ENCODE assay signal across 8 mouse cellular contexts in the genomic region with DNA sequence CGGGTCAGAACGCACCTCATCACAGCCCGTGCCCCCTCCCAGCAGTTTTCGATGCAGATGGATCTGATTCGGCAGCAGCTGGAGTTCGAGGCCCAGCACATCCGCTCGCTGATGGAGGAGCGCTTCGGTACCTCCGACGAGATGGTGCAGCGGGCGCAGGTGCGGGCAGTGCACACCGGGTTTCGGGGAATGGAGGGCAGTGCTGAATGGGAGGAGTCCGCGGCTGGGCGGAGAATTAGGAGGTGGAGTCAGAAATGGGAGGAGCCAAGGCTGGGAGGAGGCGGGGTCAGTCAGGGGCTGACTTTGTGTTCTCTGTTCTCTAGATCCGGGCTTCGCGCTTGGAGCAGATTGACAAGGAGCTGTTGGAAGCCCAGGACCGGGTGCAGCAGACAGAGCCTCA. TPM values are rescaled to one million over a fixed set of nuclear protein-coding genes. Genes with fewer than 3 reads are reported as not detected.
DNase-seq lines count a peak whose midpoint lies in the region; ATAC-seq lines count a peak whose summit lies in the region.

No protein-coding gene starts in this region.

- H3K4me3 ChIP-seq in kidney, embryonic 14.5 days (ENCODE audit: low read length) = peak overlapping the region; percentile 12
- H3K4me3 ChIP-seq in stomach, embryonic 16.5 days (replicated peaks; ENCODE audit: low read length) = peak overlapping the region; percentile 10; the same call in 1 of the 2 replicates

- DNase-seq in embryo, embryonic 11 days = peak; percentile 44
- DNase-seq in embryo, embryonic 10.5 days (ENCODE audit: low spot score) = no peak
- DNase-seq in right cerebral cortex, adult 2 months (ENCODE audit: low spot score in 2 of 2) = no peak
- no peak for DNase-seq in left cerebral cortex, adult 8-10 months (ENCODE audit: low spot score in 2 of 2)

- H3K4me1 ChIP-seq in kidney, embryonic 14.5 days (ENCODE audit: control insufficient read depth, insufficient read depth, low read length) = peaks cover 8% of the 10 kb centered on the region; the same call in 1 of the 2 replicates
- H3K4me1 ChIP-seq in stomach, embryonic 16.5 days (ENCODE audit: control insufficient read depth, insufficient read depth, low read length) = peaks cover 4% of the 10 kb centered on the region; the same call in 1 of the 2 replicates

- peak overlapping the region; percentile 32; the same call in 1 of the 2 replicates for H3K4me2 ChIP-seq in kidney, embryonic 14.5 days (replicated peaks; ENCODE audit: low read depth, low read length)
- H3K4me2 ChIP-seq in stomach, embryonic 16.5 days (ENCODE audit: low read depth, low read length) = no peak overlapping the region

- peak overlapping the region; percentile 23; the same call in 1 of the 2 replicates for H3K9ac ChIP-seq in kidney, embryonic 14.5 days (ENCODE audit: low read depth, low read length)
- H3K9ac ChIP-seq in stomach, embryonic 16.5 days (ENCODE audit: low read length) = no peak overlapping the region

- H3K36me3 ChIP-seq in kidney, embryonic 14.5 days (ENCODE audit: control insufficient read depth, insufficient read depth, low read length) = no peaks in the 10 kb centered on the region
- no peaks in the 10 kb centered on the region for H3K36me3 ChIP-seq in stomach, embryonic 16.5 days (ENCODE audit: control insufficient read depth, insufficient read depth, low read length)

- H3K27me3 ChIP-seq in kidney, embryonic 14.5 days (ENCODE audit: control insufficient read depth, insufficient read depth, low read length) = peaks cover 47% of the 10 kb centered on the region
- peaks cover 46% of the 10 kb centered on the region for H3K27me3 ChIP-seq in stomach, embryonic 16.5 days (ENCODE audit: control insufficient read depth, insufficient read depth, low read length)

- peak; percentile 63 for ATAC-seq in erythroblast, adult 5-6 weeks (replicated peaks; ENCODE audit: low FRiP score, poor library complexity, severe bottlenecking)
- peak; percentile 40; the same call in 1 of the 2 replicates for ATAC-seq in kidney, embryonic 14.5 days (ENCODE audit: low FRiP score, low TSS enrichment)
- ATAC-seq in megakaryocyte-erythroid progenitor cell, adult 5-6 weeks (replicated peaks; ENCODE audit: low FRiP score, low TSS enrichment, poor library complexity, severe bottlenecking) = peak; percentile 90
- peak; percentile 28; the same call in 1 of the 2 replicates for ATAC-seq in stomach, embryonic 16.5 days (ENCODE audit: insufficient read depth, low FRiP score)

- WGBS in kidney, embryonic 14.5 days = 11% methylated on average over 25 of the region's 25 CpGs
- 18% methylated on average over 25 of the region's 25 CpGs for WGBS in stomach, embryonic 16.5 days

- H3K9me3 ChIP-seq in kidney, embryonic 14.5 days (ENCODE audit: control insufficient read depth, low read length) = no peaks in the 10 kb centered on the region
- H3K9me3 ChIP-seq in stomach, embryonic 16.5 days (replicated peaks; ENCODE audit: control insufficient read depth, low read length) = no peaks in the 10 kb centered on the region

- no peak overlapping the region for H3K27ac ChIP-seq in kidney, embryonic 14.5 days (ENCODE audit: low read depth, low read length)
- no peak overlapping the region for H3K27ac ChIP-seq in stomach, embryonic 16.5 days (ENCODE audit: low read length)

RNA-seq across cellular contexts. Expression of gene Apc2, which starts 9.1 kb away (rescaled TPM):
- total RNA-seq in erythroblast, adult 5-6 weeks (2015; ENCODE audit: low replicate concordance) = not detected in 2 replicates
- 0.09 and 0.14 TPM in 2 replicates for total RNA-seq in erythroblast, adult 5-6 weeks (2017; ENCODE audit: low replicate concordance)
- polyA plus RNA-seq in kidney, embryonic 14.5 days (2014; fragmentation: Nextera tagmentation; extraction: Ambion mirVana) = 1.0 and 1.4 TPM in 2 replicates
- total RNA-seq in megakaryocyte-erythroid progenitor cell, adult 5-6 weeks (2014; fragmentation: Nextera tagmentation) = 0.07 TPM in 1 of 2 replicates, not detected in the other
- not detected in 2 replicates for total RNA-seq in megakaryocyte-erythroid progenitor cell, adult 5-6 weeks (2017)
- 3.3 and 4.3 TPM in 2 replicates for polyA plus RNA-seq in stomach, embryonic 16.5 days (2015; fragmentation: Nextera tagmentation; extraction: Ambion mirVana)
- total RNA-seq in left cerebral cortex, adult 8-10 months (2022) = 100 to 1,000 TPM; 107 to 125 (median 116) TPM

RNA-seq across cellular contexts. Expression of gene Rps15, which starts 12.6 kb away (rescaled TPM):
- 509 and 541 TPM in 2 replicates for total RNA-seq in erythroblast, adult 5-6 weeks (2015; ENCODE audit: low replicate concordance)
- 422 and 457 TPM in 2 replicates for total RNA-seq in erythroblast, adult 5-6 weeks (2017; ENCODE audit: low replicate concordance)
- polyA plus RNA-seq in kidney, embryonic 14.5 days (2014; fragmentation: Nextera tagmentation; extraction: Ambion mirVana) = 1,166 and 1,350 TPM in 2 replicates
- 4,307 and 4,493 TPM in 2 replicates for total RNA-seq in megakaryocyte-erythroid progenitor cell, adult 5-6 weeks (2014; fragmentation: Nextera tagmentation)
- 2,815 and 2,969 TPM in 2 replicates for total RNA-seq in megakaryocyte-erythroid progenitor cell, adult 5-6 weeks (2017)
- polyA plus RNA-seq in stomach, embryonic 16.5 days (2015; fragmentation: Nextera tagmentation; extraction: Ambion mirVana) = 807 and 821 TPM in 2 replicates
- 1,000 to 10,000 TPM in 1 of 4 experiments, 100 to 1,000 TPM in 3; 922 to 1,007 (median 961) TPM for total RNA-seq in left cerebral cortex, adult 8-10 months (2022)

RNA-seq across cellular contexts. Expression of gene 2310011J03Rik, which starts 15.5 kb away (rescaled TPM):
- 6.1 and 12.7 TPM in 2 replicates for total RNA-seq in erythroblast, adult 5-6 weeks (2015; ENCODE audit: low replicate concordance)
- total RNA-seq in erythroblast, adult 5-6 weeks (2017; ENCODE audit: low replicate concordance) = 3.5 and 3.7 TPM in 2 replicates
- polyA plus RNA-seq in kidney, embryonic 14.5 days (2014; fragmentation: Nextera tagmentation; extraction: Ambion mirVana) = 36.1 and 40.5 TPM in 2 replicates
- 34.1 and 50.4 TPM in 2 replicates for total RNA-seq in megakaryocyte-erythroid progenitor cell, adult 5-6 weeks (2014; fragmentation: Nextera tagmentation)
- 16.6 and 21.3 TPM in 2 replicates for total RNA-seq in megakaryocyte-erythroid progenitor cell, adult 5-6 weeks (2017)
- polyA plus RNA-seq in stomach, embryonic 16.5 days (2015; fragmentation: Nextera tagmentation; extraction: Ambion mirVana) = 46.6 and 48.1 TPM in 2 replicates
- 10 to 100 TPM; 25.7 to 29.0 (median 27.3) TPM for total RNA-seq in left cerebral cortex, adult 8-10 months (2022)

RNA-seq across cellular contexts. Expression of gene Pcsk4, which starts 24.4 kb away (rescaled TPM):
- total RNA-seq in erythroblast, adult 5-6 weeks (2015; ENCODE audit: low replicate concordance) = 1.0 TPM in 1 of 2 replicates, not detected in the other
- total RNA-seq in erythroblast, adult 5-6 weeks (2017; ENCODE audit: low replicate concordance) = not detected in 2 replicates
- 6.2 and 8.1 TPM in 2 replicates for polyA plus RNA-seq in kidney, embryonic 14.5 days (2014; fragmentation: Nextera tagmentation; extraction: Ambion mirVana)
- 16.1 and 23.0 TPM in 2 replicates for total RNA-seq in megakaryocyte-erythroid progenitor cell, adult 5-6 weeks (2014; fragmentation: Nextera tagmentation)
- total RNA-seq in megakaryocyte-erythroid progenitor cell, adult 5-6 weeks (2017) = 1.6 and 2.6 TPM in 2 replicates
- polyA plus RNA-seq in stomach, embryonic 16.5 days (2015; fragmentation: Nextera tagmentation; extraction: Ambion mirVana) = 3.7 and 4.4 TPM in 2 replicates
- 10 to 100 TPM in 1 of 4 experiments, 1 to 10 TPM in 3; 6.7 to 10.2 (median 8.3) TPM for total RNA-seq in left cerebral cortex, adult 8-10 months (2022)

RNA-seq across cellular contexts. Expression of gene Reep6, which starts 24.9 kb away (rescaled TPM):
- total RNA-seq in erythroblast, adult 5-6 weeks (2015; ENCODE audit: low replicate concordance) = 1.7 and 6.0 TPM in 2 replicates
- 2.0 and 4.5 TPM in 2 replicates for total RNA-seq in erythroblast, adult 5-6 weeks (2017; ENCODE audit: low replicate concordance)
- polyA plus RNA-seq in kidney, embryonic 14.5 days (2014; fragmentation: Nextera tagmentation; extraction: Ambion mirVana) = 5.6 and 7.1 TPM in 2 replicates
- total RNA-seq in megakaryocyte-erythroid progenitor cell, adult 5-6 weeks (2014; fragmentation: Nextera tagmentation) = 23.1 and 23.7 TPM in 2 replicates
- 2.7 and 6.8 TPM in 2 replicates for total RNA-seq in megakaryocyte-erythroid progenitor cell, adult 5-6 weeks (2017)
- 45.2 and 51.1 TPM in 2 replicates for polyA plus RNA-seq in stomach, embryonic 16.5 days (2015; fragmentation: Nextera tagmentation; extraction: Ambion mirVana)
- 10 to 100 TPM; 12.0 to 14.8 (median 13.6) TPM for total RNA-seq in left cerebral cortex, adult 8-10 months (2022)

Comparison
In these comparisons a context has a peak if more than half of its experiments do, and no peak if none do; other contexts are left out.
1. ATAC-seq: peak in every context shown above with its lines; median percentile 90 in megakaryocyte-erythroid progenitor cell, adult 5-6 weeks; 63 in erythroblast, adult 5-6 weeks; 40 in kidney, embryonic 14.5 days; 28 in stomach, embryonic 16.5 days.
2. RNA of gene Apc2, which starts 9.1 kb away (total RNA-seq): 107 to 125 TPM in left cerebral cortex, adult 8-10 months; 0.09 to 0.14 TPM in erythroblast, adult 5-6 weeks and 0.07 TPM in megakaryocyte-erythroid progenitor cell, adult 5-6 weeks; every median in the first group is over 10 times any median in the second.